Mouse (Mus musculus) testis, adult 2 months (tissue): ENCODE results near the gene Olfr39.

Experiments used
- CTCF ChIP-seq: fragments of 200-500 bp; IDR thresholded peaks from 2 replicates; pipeline ENCODE4 v1.5.1; 2012; ENCODE audit warnings: low read depth, mild to moderate bottlenecking, inconsistent platforms, low read length, moderate library complexity; ENCODE audit not compliant: control insufficient read depth, insufficient read depth, insufficient replicate concordance
- POLR2A ChIP-seq: fragments of 200-500 bp; IDR thresholded peaks from 2 replicates; pipeline ENCODE4 v1.6.1; 2012; ENCODE audit warnings: low read depth, mild to moderate bottlenecking, inconsistent platforms, low read length, moderate library complexity; ENCODE audit not compliant: control insufficient read depth

DNA sequence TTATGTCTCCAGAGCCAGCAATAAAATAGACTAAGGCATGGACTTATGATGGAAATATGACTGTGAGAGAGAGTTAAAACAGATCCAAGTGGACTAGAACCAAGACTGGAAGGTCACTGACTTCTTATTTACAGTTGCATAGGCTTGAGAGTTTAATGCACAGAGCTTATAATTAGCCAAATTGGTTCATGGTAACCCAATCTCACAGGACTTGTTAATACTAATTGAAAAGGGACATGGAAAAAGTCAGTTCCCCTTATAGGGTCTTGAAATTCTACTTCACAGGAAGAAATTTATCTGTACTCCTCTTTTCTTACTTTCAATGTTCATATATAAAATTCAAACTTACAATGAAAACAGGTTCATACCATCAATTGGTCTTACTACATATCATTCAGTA lies 53.8 kb downstream of the Olfr39 start, which contains the start of gene Olfr18:
- TF ChIP-seq POLR2A, result no peak
- no peak for TF ChIP-seq CTCF
